Mouse (Mus musculus) G1E (cell line): ENCODE measurements around the gene Agap1. TPM values are rescaled to one million over a fixed set of nuclear protein-coding genes. Genes with fewer than 3 reads are reported as not detected.

Experiments
- ATAC-seq: 2 replicates; pipeline ENCODE4 v1.8.0; 2016; ENCODE audit warnings: mild to moderate bottlenecking; ENCODE audit not compliant: insufficient number of reproducible peaks, poor library complexity, low FRiP score, severe bottlenecking; ENCODE audit errors: extremely low read depth
- DNase-seq: peaks from one replicate; pipeline ENCODE4 v3.0.0; 2012; ENCODE audit warnings: low spot score
- H3K27me3 ChIP-seq: 2 replicates; pipeline ENCODE4 v1.6.1; 2012; ENCODE audit warnings: mild to moderate bottlenecking, low read length, inconsistent platforms; ENCODE audit not compliant: insufficient read depth
- H3K36me3 ChIP-seq: replicated peaks from 2 replicates; pipeline ENCODE3; 2012; ENCODE audit warnings: mild to moderate bottlenecking, inconsistent platforms
- H3K4me1 ChIP-seq: 2 replicates; pipeline ENCODE4 v1.6.1; 2012; ENCODE audit warnings: low read depth, low read length, inconsistent platforms, mixed read lengths; ENCODE audit not compliant: insufficient read depth
- H3K4me3 ChIP-seq: 2 replicates; pipeline ENCODE4 v1.5.1; 2012; ENCODE audit warnings: low read depth, mild to moderate bottlenecking, inconsistent platforms, low read length, moderate library complexity, mixed read lengths
- H3K9me3 ChIP-seq: replicated peaks from 2 replicates; pipeline ENCODE4 v1.6.1; 2012; ENCODE audit warnings: inconsistent platforms
- CTCF ChIP-seq: IDR thresholded peaks from 2 replicates; pipeline ENCODE4 v1.5.1; 2012; ENCODE audit warnings: low read depth, low read length, inconsistent platforms, mixed read lengths
- GATA1 ChIP-seq: IDR thresholded peaks from 2 replicates; pipeline ENCODE4 v1.6.1; 2012; ENCODE audit warnings: borderline replicate concordance, low read length, inconsistent platforms, mixed read lengths
- GATA2 ChIP-seq: IDR thresholded peaks from 2 replicates; pipeline ENCODE4 v1.6.1; 2012; ENCODE audit warnings: low read depth, low read length, inconsistent platforms, borderline replicate concordance
- POLR2AphosphoS5 ChIP-seq: IDR thresholded peaks from 2 replicates; pipeline ENCODE4 v1.6.1; 2012; ENCODE audit warnings: low read depth, low read length, inconsistent platforms; ENCODE audit not compliant: insufficient replicate concordance
- TAL1 ChIP-seq: conservative IDR thresholded peaks from 2 replicates; pipeline ENCODE4 v1.6.1; 2012; ENCODE audit warnings: low read depth, low read length, inconsistent platforms, mixed read lengths
- polyA plus RNA-seq: library from polyadenylated mRNA; stranded (reverse); fragments of >175 nt; gene quantifications from 2 replicates; pipeline ENCODE4 v1.2.3, GENCODE M21; 2012
- total RNA-seq, 2 experiments: library from RNA; stranded (forward) in 1 of 2; stranded (reverse) in 1 of 2; fragments of 200-1000 nt in 1 of 2; fragments of >200 nt in 1 of 2; fragmentation: Nextera tagmentation in 1 of 2; gene quantifications; 2 replicates each; pipeline ENCODE4 v1.2.3; 2014 to 2017

The Agap1 gene
- total and polyA plus RNA-seq, 3 experiments = 0.01 to 0.45 (median 0.16) TPM

DNA sequence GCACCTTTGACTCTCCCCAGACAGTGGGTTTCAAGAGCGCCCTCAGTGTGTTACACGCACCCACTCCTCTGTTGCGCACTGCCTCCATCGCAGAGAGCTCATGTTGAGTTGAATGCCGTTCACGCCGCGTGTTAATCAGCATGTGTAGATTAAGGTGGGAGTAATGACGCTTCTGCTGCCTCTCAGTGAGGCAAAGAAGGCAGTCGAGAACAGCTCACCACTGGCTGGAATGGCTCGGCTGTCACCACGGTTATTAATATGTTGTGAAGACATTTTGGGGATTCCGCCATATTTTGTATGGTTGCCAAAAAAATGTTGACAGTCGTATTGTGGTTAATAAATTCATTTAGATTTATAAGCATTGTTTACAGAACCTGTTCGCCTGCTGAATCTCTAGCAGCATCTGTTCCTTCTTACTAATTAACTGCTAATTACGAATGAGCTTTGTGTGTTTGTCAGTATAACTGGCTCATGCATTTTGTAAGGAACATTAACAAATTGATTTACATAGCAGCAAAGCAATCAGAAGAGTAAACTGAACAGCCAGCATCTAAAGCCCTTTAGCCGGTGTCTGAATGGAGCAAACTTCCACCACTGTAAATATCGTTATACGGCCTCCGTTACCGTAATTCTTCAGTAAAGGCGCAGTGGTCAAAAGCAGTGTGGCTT lies 235.1 kb downstream of the Agap1 start:
- TF ChIP-seq TAL1 (no peak), CTCF (no peak), POLR2AphosphoS5 (no peak), GATA1 (no peak), GATA2 (no peak)
- no peaks in the 10 kb centered on the region for H3K27me3 ChIP-seq
- no peaks in the 10 kb centered on the region for H3K4me1 ChIP-seq
- no peak for ATAC-seq
- peaks cover 85% of the 10 kb centered on the region for H3K9me3 ChIP-seq
- no peak for DNase-seq
- no peaks in the 10 kb centered on the region for H3K36me3 ChIP-seq
- H3K4me3 ChIP-seq = no peak overlapping the region

DNA sequence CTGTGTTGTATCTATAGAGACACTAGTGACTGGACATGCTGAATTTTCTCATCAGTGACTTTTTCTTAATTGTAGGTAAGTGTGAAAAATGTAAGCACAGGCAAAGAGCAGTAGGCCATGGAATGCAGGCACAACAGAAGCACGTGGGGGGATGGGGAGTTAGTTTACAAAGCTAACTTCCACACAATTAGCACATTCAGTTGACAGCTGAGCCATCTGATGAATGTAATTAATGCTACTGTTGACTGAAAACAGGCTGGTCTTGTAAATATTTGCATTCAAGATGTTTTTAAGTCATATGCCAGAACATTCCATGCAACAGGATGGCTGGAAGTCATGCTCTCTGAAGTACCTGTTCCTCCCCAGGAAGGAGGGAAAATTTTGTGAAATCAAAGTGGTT lies 236.5 kb downstream of the Agap1 start:
- peaks cover 86% of the 10 kb centered on the region for H3K9me3 ChIP-seq
- H3K4me3 ChIP-seq = no peak overlapping the region
- H3K27me3 ChIP-seq = no peaks in the 10 kb centered on the region
- no peaks in the 10 kb centered on the region for H3K36me3 ChIP-seq
- DNase-seq (no peak), ATAC-seq (no peak)
- no peak for TF ChIP-seq CTCF
- TF ChIP-seq POLR2AphosphoS5 = no peak
- no peak for TF ChIP-seq GATA2
- no peak for TF ChIP-seq TAL1
- TF ChIP-seq GATA1 = no peak
- no peaks in the 10 kb centered on the region for H3K4me1 ChIP-seq

DNA sequence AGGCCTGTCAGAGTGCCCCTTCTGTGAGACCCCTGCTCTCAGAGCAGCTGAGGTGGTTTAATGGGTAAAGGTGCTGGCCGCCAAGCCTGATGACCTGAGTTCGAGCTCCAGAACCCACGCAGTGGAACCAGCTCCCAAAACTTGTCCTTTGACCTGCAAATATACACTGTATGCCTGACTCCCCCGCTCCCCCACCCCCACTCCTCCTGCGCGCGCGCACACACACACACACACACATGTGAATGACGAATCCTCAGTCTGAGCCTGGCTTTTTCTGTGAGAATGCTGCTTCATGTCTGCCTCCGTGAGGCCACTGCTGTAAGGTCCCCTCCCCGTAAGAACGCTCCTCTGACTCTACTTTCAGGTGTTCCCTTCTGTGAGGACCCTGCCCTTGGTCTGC lies 237.8 kb downstream of the Agap1 start:
- Histone ChIP-seq H3K27me3 (no peaks in the 10 kb centered on the region), H3K36me3 (no peaks in the 10 kb centered on the region), H3K9me3 (peaks cover 88% of the 10 kb centered on the region), H3K4me1 (no peaks in the 10 kb centered on the region), H3K4me3 (no peak overlapping the region)
- DNase-seq (no peak), ATAC-seq (no peak)
- TF ChIP-seq GATA1 = no peak

DNA sequence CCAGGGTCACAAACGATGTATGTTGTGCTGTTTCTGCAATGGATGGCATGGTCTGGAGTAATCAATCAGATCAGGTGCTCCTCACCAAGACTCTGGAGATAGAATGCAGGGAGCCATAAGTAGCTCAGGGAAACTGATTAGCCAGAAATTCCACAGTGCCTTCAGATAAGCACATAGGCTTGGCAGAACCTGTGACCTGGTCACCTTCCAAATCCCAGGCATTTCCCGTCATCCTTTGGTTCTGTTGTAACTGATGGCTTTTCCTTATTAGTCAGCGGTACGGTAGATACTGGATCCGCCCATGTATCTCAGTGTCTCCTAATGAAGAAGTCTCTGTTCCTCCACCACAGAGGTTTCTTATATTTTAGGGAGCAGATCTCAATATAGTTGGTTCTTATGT lies 240.3 kb downstream of the Agap1 start:
- H3K4me3 ChIP-seq = no peak overlapping the region
- ATAC-seq (no peak), DNase-seq (no peak)
- no peaks in the 10 kb centered on the region for H3K36me3 ChIP-seq
- no peaks in the 10 kb centered on the region for H3K27me3 ChIP-seq
- peaks cover 87% of the 10 kb centered on the region for H3K9me3 ChIP-seq
- no peaks in the 10 kb centered on the region for H3K4me1 ChIP-seq
- no peak for TF ChIP-seq GATA2
- TF ChIP-seq CTCF = no peak
- TF ChIP-seq GATA1 = no peak
- no peak for TF ChIP-seq TAL1
- no peak for TF ChIP-seq POLR2AphosphoS5

DNA sequence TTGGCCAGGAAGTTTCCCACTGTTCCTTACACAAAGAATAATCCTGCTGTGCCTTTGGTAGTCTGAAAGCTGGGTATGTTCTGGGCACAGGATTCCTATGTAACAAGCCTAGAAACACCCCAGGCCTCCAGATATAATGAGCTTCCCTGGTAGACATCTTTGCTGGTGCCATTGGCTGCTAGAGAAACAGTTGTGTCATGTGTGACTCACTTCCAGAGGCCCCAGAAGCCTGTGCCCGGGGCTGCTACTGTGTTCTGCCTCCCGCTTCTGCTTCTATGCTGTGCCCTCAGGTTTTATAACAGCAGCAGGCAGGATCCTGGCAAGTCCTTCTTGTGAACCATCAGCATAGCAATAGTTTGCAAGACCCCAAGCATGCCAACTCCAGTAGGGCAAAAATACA lies 242.6 kb downstream of the Agap1 start:
- Histone ChIP-seq H3K27me3 (no peaks in the 10 kb centered on the region), H3K4me1 (no peaks in the 10 kb centered on the region), H3K4me3 (no peak overlapping the region), H3K36me3 (no peaks in the 10 kb centered on the region), H3K9me3 (peaks cover 88% of the 10 kb centered on the region)
- ATAC-seq (no peak), DNase-seq (no peak)
- TF ChIP-seq TAL1 (no peak), POLR2AphosphoS5 (no peak), CTCF (no peak), GATA1 (no peak), GATA2 (no peak)

DNA sequence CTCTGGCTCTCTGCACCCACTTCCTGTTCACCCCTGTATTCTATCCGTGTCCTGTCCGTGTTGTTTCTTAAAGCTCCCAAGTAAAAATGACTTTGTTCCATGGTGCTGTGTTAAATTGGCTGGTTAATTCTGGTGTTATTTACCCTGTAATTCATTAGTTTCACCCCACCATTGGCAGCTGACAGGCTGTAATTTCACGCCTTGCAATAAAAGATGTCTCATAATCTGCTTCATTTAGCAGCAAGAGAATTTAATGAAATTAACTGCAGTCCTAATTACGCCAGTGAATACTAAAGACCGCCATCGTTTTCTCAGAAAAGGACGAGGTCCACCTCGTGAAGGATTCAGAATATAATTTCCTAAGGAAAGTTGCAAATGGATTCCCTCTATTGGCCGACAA lies 245.6 kb downstream of the Agap1 start:
- no peak overlapping the region for H3K4me3 ChIP-seq
- ATAC-seq (no peak), DNase-seq (no peak)
- no peaks in the 10 kb centered on the region for H3K27me3 ChIP-seq
- no peaks in the 10 kb centered on the region for H3K36me3 ChIP-seq
- H3K4me1 ChIP-seq = no peaks in the 10 kb centered on the region
- no peak for TF ChIP-seq TAL1
- no peak for TF ChIP-seq GATA1
- no peak for TF ChIP-seq GATA2
- TF ChIP-seq POLR2AphosphoS5 = no peak
- TF ChIP-seq CTCF = no peak
- H3K9me3 ChIP-seq = peaks cover 88% of the 10 kb centered on the region

DNA sequence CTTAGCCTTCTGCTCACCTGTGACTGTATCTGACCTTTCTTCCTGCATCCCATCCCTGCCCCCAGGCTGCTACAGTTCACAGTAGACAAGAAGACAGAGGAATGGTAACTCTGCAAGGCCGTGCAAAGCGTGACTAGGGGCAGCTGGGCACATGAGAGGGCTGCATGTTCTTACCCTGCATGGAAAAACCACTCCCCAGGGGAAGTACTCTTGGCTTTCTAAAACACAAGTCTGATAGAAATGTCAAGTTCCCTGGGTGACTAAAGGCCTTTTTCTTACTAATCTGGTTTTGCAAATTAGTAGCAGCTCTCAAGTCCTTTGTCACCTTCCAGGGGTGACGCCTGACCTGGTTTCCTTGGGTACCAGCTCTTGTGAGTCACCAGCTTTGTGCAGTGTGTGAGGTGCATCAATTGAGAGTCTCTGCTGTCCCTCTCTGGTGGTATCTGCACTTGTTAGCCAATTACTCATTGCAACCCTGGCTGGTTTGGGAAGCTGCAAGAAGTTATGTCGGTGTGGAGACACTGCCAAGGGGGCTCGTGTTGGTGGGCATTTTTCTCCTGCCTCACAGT lies 246.6 kb downstream of the Agap1 start:
- Histone ChIP-seq H3K4me3 (no peak overlapping the region), H3K36me3 (no peaks in the 10 kb centered on the region), H3K4me1 (no peaks in the 10 kb centered on the region), H3K9me3 (peaks cover 89% of the 10 kb centered on the region), H3K27me3 (no peaks in the 10 kb centered on the region)
- TF ChIP-seq POLR2AphosphoS5 (no peak), TAL1 (no peak), CTCF (no peak), GATA2 (no peak), GATA1 (no peak)
- DNase-seq (no peak), ATAC-seq (no peak)
